In genomic region chr4:137308377-137308776, GRCm38 (mm10) we compare ENCODE assay signal across 8 mouse cellular contexts. TPM values are rescaled to one million over a fixed set of nuclear protein-coding genes. Genes with fewer than 3 reads are reported as not detected.
DNase-seq lines count a peak whose midpoint lies in the region; ATAC-seq and TF ChIP-seq lines count a peak whose summit lies in the region.

No protein-coding gene starts in this region.

- H3K4me3 ChIP-seq in G1E (ENCODE audit: low read depth, low read length): no peak overlapping the region
- H3K4me3 ChIP-seq in cortical plate, adult 2 months (ENCODE audit: insufficient read depth, low read length): no peak overlapping the region

- no peak for ATAC-seq in G1E (ENCODE audit: extremely low read depth, insufficient number of reproducible peaks, low FRiP score, poor library complexity, severe bottlenecking)

- H3K27me3 ChIP-seq in G1E (ENCODE audit: insufficient read depth, low read length): no peaks in the 10 kb centered on the region

- H3K9me3 ChIP-seq in G1E (replicated peaks): no peaks in the 10 kb centered on the region

- DNase-seq in cerebellum, adult 18-20 months: peak; percentile 29 to 55
- no peak for DNase-seq in cerebellum, adult 11-12 months
- DNase-seq in left cerebral cortex, adult 11 months (ENCODE audit: low spot score): peak; percentile 47
- DNase-seq in left cerebral cortex, adult 18-20 months (ENCODE audit: low spot score in 2 of 2): no peak
- peak; percentile 55 for DNase-seq in G1E (ENCODE audit: low spot score)
- DNase-seq in lung, postnatal 4 days: peak; percentile 16 to 26
- DNase-seq in layer of hippocampus, adult 9-10 months (ENCODE audit: low spot score): no peak

- no peak for TF ChIP-seq POLR2A in cortical plate, adult 2 months (IDR thresholded peaks at IDR 0.05; ENCODE audit: extremely low read depth, insufficient read depth, low read length)

- peaks cover 93% of the 10 kb centered on the region for H3K36me3 ChIP-seq in G1E (replicated peaks)

- H3K27ac ChIP-seq in cortical plate, adult 2 months (ENCODE audit: insufficient read depth, low read length): no peak overlapping the region

- peak; percentile 30; the same call in 1 of the 2 replicates for TF ChIP-seq CTCF in G1E (IDR thresholded peaks at IDR 0.05; ENCODE audit: low read depth, low read length)
- peak; percentile 52; the same call in 1 of the 2 replicates for TF ChIP-seq CTCF in cortical plate, adult 2 months (IDR thresholded peaks at IDR 0.05; ENCODE audit: extremely low read depth, insufficient read depth, low read length)

- no peaks in the 10 kb centered on the region for H3K4me1 ChIP-seq in G1E (ENCODE audit: insufficient read depth, low read depth, low read length)
- H3K4me1 ChIP-seq in cortical plate, adult 2 months (ENCODE audit: control insufficient read depth, insufficient read depth, low read length): peaks cover 1% of the 10 kb centered on the region; the same call in 1 of the 2 replicates

RNA-seq across cellular contexts. Expression of gene Wnt4, which starts 31.1 kb away (rescaled TPM):
- 10 to 100 TPM; 11.0 to 12.6 TPM for total RNA-seq in left cerebral cortex, adult 18-20 months (2021)
- total RNA-seq in G1E (2014; fragmentation: Nextera tagmentation) (not detected in 2 replicates), G1E (2017) (0.06 and 0.11 TPM in 2 replicates)
- not detected in 2 replicates for polyA plus RNA-seq in G1E (2012)
- polyA plus RNA-seq in cortical plate, adult 2 months (2012; rRNA removed): 12.3 and 12.8 TPM in 2 replicates

RNA-seq across cellular contexts. Expression of gene Cdc42, which starts 49.1 kb away (rescaled TPM):
- total RNA-seq in left cerebral cortex, adult 18-20 months (2021): 100 to 1,000 TPM; 307 to 330 TPM
- total RNA-seq in G1E (2014; fragmentation: Nextera tagmentation) (398 and 443 TPM in 2 replicates), G1E (2017) (557 and 569 TPM in 2 replicates)
- 16.3 and 21.0 TPM in 2 replicates for polyA plus RNA-seq in G1E (2012)
- 383 and 397 TPM in 2 replicates for polyA plus RNA-seq in cortical plate, adult 2 months (2012; rRNA removed)

Comparison
In these comparisons a context has a peak if more than half of its experiments do, and no peak if none do; other contexts are left out.
1. DNase-seq: peak in cerebellum, adult 18-20 months (2 of 2), left cerebral cortex, adult 11 months (single experiment), G1E (single experiment) and lung, postnatal 4 days (2 of 2); none in cerebellum, adult 11-12 months (single experiment), left cerebral cortex, adult 18-20 months (0 of 2) and layer of hippocampus, adult 9-10 months (single experiment).
2. RNA of gene Wnt4, which starts 31.1 kb away (total RNA-seq): 11.0 to 12.6 TPM in left cerebral cortex, adult 18-20 months; 0.06 to 0.11 TPM in G1E; every median in the first group is over 10 times any median in the second.